Mouse (Mus musculus) retina, embryonic 14.5 days (tissue): ENCODE results near the gene Gm6993.

Experiments
- DNase-seq: peaks from one replicate; pipeline ENCODE4 v3.0.0-alpha.2; 2015; ENCODE audit warnings: low spot score

Gm6993 gene

GRCm38 (mm10) chr12:31240470-31240869 is at the start of gene Gm6993:
Gene Gm6993 (plus strand): TSS chr12:31240770.
- DNase-seq = no peak

DNA sequence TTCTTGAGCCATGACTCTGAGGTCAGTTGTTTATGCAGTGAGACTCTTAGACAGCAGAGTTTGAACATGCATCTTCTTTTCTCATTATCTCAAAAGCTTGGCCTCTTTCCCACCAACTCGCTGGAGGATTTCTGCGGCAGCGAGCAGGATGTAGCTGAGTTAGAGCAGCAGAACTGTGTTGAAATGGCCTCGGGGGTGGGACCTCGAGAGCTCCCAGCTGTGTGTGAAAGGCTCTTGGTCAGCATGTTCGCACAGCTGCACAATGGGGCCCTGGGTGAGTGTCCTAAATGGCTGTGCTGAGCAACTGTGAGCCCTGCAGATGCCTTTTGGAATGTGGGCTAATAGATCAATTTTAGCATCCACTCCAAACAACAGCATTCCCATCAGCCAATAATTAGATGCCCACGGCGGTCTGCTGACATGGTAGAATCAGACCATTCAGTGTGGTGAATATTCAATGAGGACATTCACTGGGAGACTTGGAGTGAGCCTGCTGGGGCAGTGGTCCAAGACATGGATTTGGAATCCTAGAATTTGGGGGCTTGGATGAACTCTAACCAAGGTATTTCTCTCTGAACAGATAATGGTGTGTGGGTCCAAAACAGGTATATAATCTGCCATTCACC is 49.1 kb upstream of the Gm6993 start:
- peak; percentile 43 for DNase-seq

DNA sequence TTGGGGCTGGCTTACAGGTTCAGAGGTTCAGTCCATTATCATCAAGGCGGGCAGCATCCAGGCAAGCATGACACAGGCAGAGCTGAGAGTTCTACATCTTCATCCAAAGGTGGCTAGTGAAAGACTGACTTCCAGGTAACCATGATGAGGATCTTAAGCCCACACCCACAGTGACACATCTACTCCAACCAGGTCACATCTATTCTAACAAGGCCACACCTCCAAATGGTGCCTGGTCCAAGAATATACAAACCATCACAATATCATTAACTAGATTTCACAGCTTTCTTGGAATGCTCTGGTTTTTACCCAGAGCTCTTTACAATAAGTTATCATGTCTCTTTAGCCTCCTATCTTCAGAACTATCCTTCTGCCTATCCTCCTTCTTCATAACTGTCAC is 38.1 kb upstream of the Gm6993 start:
- no peak for DNase-seq

DNA sequence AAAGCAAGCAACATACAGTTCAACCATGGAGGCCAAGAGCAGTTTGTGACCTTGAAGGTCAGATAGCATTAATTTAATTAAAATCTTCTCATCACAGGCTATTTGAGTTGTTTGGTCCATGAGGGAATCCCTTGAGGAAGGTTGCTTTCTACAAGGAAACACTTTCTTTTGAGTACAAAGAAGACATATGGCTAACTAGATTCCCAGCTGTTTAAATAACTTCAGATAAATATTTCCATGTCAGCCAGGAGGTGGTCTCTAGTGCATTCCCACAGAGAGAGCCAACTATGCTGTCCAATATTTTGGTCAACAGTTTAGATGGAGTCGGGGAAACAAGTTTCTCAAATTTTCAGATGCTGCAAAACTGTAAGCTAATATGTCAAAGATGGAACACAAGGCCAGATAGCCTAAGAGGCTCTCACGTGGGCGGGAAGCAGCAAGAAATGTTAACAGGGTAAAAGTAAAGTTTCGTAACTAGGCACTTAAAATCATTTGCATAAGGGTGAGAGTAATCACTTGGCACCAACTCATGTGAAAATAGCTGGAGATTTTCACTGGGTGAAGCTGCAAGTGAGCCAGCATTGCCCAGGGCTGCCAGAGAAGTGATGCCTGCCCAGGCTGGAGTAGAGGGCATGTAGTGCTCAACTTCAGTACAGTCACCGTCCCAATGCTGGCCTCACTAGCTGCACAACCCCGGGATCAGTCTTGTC is 36.7 kb upstream of the Gm6993 start:
- DNase-seq = no peak

GRCm38 (mm10) chr12:31204898-31205297 is 35.7 kb upstream of the Gm6993 start:
- DNase-seq = no peak

- no peak for DNase-seq
These were observed 34.5 kb upstream of the Gm6993 start for GRCm38 (mm10) chr12:31205983-31206633.

- DNase-seq = no peak
These were observed 31.8 kb upstream of the Gm6993 start for GRCm38 (mm10) chr12:31208766-31209165.

- no peak for DNase-seq
These were observed 31.2 kb upstream of the Gm6993 start for GRCm38 (mm10) chr12:31209377-31209805.

DNA sequence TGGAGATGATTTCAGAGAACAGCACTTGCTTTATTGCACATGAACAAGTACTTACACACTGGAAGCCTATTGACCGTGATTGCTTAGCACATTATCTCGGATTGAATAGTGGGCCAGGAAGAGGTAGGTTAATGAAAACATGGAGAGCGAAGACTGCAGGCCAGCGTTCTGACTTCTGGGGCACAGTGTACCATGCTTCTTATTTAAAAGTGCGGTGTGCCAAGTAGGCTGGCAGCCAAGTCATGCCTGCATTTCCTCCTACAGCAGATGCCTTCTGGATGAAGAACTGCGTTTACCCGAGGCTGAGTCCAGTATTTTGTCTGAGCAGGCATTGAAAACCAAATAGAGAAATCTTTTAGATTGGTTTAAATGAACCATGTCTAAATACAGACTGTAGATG is 27.0 kb upstream of the Gm6993 start:
- no peak for DNase-seq

DNA sequence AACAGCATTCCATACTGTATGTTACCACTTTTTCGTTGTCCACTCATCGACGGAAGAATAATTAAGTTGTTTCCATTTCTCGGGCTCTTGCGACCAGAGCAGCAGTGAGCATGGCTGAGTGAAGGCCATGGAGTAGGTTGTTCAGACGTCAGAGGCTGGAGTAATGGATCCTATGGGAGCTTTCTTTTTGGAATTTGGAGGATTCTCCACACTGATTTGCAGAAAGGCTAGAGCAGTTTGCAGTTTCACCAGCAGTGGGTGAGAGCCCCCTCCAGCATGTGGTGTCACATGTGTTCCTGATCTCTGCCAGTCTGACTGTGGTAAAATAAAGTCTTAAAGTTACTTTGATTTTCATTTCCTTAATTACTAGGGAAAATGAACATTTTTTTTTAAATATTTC is 25.6 kb upstream of the Gm6993 start:
- DNase-seq = no peak

GRCm38 (mm10) chr12:31217232-31217631 is 23.3 kb upstream of the Gm6993 start:
- DNase-seq = no peak

- DNase-seq = no peak
These were observed 21.8 kb upstream of the Gm6993 start for GRCm38 (mm10) chr12:31218774-31219173.

GRCm38 (mm10) chr12:31221522-31221921 is 19.0 kb upstream of the Gm6993 start:
- peak; percentile 29 for DNase-seq

- DNase-seq = no peak
These were observed 18.3 kb upstream of the Gm6993 start for GRCm38 (mm10) chr12:31222282-31222681.

GRCm38 (mm10) chr12:31222741-31223140 is 17.8 kb upstream of the Gm6993 start:
- DNase-seq = peak; percentile 73

- DNase-seq = no peak
These were observed 15.1 kb upstream of the Gm6993 start for GRCm38 (mm10) chr12:31225451-31225850.

- no peak for DNase-seq
These were observed 13.4 kb upstream of the Gm6993 start for GRCm38 (mm10) chr12:31227167-31227566.

GRCm38 (mm10) chr12:31228878-31229277 is 11.7 kb upstream of the Gm6993 start:
- DNase-seq = no peak

DNA sequence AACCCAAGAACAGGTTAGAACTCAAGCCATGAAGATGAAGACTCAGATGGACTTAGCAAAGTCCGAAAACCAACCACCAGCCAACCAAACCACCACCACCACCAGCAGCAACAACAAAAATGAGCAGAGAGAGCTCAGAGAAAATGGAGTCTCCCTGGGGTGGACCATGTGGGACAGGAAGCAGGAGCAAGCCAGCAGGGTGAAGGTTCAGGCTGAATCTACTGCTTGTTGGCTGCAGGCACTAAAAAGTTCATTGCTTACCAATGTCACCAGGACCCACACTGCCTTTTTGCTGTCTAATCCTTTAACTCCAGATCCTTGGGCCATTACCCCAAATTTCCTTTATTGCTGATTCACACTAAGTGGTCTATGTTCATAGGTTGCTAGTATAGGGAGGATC is 7.9 kb upstream of the Gm6993 start:
- DNase-seq = no peak

- no peak for DNase-seq
These were observed 5.6 kb upstream of the Gm6993 start for GRCm38 (mm10) chr12:31235018-31235417.

GRCm38 (mm10) chr12:31236861-31237595 is 3.5 kb upstream of the Gm6993 start:
- DNase-seq = no peak

DNA sequence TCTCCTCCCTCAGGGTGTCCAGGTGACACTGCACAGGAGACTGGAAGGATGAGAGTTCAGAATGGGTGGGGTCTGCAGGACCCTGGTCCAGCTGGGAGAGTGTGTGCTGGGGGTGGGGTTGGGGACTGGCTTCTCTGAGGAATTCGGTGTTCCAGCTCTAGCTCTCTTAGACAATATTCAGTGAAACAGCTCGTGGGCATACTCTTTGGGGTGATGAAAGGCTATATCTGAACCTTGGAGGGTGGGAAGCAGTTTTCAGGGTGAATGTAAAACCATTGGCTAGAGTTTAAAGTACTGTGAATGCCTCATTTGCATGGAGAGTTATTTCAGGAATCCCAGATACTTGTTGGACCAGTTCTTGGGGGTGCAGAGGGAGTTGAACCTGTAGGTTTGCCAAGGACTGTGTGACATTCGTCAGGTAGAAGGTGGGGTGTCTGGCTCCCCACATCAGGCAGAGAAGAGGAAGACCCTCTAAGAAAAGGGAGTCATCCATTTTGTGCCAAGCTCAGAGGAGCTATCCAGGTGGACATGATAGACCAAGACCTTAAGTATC is 1.5 kb upstream of the Gm6993 start:
- DNase-seq = no peak
